ENCODE assay signal across 8 mouse cellular contexts in the genomic region with DNA sequence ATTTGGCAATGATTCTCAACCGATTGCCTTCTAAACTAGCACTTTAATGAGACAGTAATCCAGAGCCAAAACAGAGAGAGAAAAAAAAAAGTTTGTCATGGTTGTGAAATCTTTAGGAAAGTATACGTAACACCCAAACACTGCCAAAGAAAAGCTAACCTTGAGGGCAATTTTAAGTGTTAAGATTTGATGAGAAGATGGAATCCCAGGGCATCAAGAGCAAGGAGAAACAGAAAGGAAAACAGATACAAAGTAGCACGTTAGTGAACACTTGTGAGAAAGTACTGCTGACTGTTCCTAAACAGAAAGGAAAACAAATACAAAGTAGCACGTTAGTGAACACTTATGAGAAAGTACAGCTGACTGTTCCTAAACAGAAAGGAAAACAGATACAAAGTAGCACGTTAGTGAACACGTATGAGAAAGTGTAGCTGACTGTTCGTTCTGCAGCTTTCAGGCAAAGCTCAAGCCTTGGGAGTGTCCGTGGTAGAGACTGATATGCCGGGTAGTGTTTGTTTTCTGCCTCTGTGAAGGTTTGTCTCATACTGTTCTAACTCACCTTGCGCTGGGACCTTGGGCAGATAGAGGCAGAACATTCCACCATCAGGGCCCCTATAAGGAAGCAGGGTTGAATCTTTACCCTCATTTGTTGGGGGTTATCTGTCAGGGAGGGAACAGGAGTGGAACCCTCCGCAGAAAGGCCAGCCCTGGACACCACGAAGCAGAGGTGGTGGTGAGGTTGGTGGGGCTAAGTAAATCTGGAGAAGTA.
DNase-seq lines count a peak whose midpoint lies in the region; ATAC-seq and TF ChIP-seq lines count a peak whose summit lies in the region.

No protein-coding gene starts in this region.

- no peak for ATAC-seq in hindbrain, embryonic 12.5 days (ENCODE audit: low FRiP score)
- no peak for ATAC-seq in limb, embryonic 15.5 days (ENCODE audit: insufficient number of reproducible peaks, low FRiP score, low TSS enrichment, low read depth)
- peak; percentile 7; the same call in 1 of the 2 replicates for ATAC-seq in neutrophil, adult 5-6 weeks (ENCODE audit: extremely low read depth, insufficient number of reproducible peaks, low FRiP score, poor library complexity, severe bottlenecking)

- DNase-seq in ovary, adult 18-20 months (ENCODE audit: low spot score) = peak; percentile 3
- no peak for DNase-seq in ovary, postnatal 10 days (ENCODE audit: low spot score)
- DNase-seq in cerebellum, postnatal 4 days (ENCODE audit: low spot score in 2 of 2) = no peak
- DNase-seq in layer of hippocampus, adult 11-12 months (ENCODE audit: low spot score) = no peak

- TF ChIP-seq CTCF in cortical plate, adult 2 months (IDR thresholded peaks at IDR 0.05; ENCODE audit: extremely low read depth, insufficient read depth, low read length) = no peak

- no peaks in the 10 kb centered on the region for H3K27me3 ChIP-seq in hindbrain, embryonic 12.5 days
- H3K27me3 ChIP-seq in limb, embryonic 15.5 days = no peaks in the 10 kb centered on the region

- H3K4me2 ChIP-seq in hindbrain, embryonic 12.5 days (replicated peaks) = peak overlapping the region; percentile 6; the same call in 1 of the 2 replicates
- H3K4me2 ChIP-seq in limb, embryonic 15.5 days = peak overlapping the region; percentile 14

- peak overlapping the region; percentile 69; the same call in 1 of the 2 replicates for H3K4me3 ChIP-seq in cortical plate, adult 2 months (ENCODE audit: insufficient read depth, low read length)
- no peak overlapping the region for H3K4me3 ChIP-seq in hindbrain, embryonic 12.5 days
- H3K4me3 ChIP-seq in limb, embryonic 15.5 days = peak overlapping the region; percentile 71; the same call in 1 of the 2 replicates

- H3K36me3 ChIP-seq in hindbrain, embryonic 12.5 days = no peaks in the 10 kb centered on the region
- H3K36me3 ChIP-seq in limb, embryonic 15.5 days = no peaks in the 10 kb centered on the region

- no peak overlapping the region for H3K27ac ChIP-seq in cortical plate, adult 2 months (ENCODE audit: insufficient read depth, low read length)
- H3K27ac ChIP-seq in hindbrain, embryonic 12.5 days = no peak overlapping the region
- no peak overlapping the region for H3K27ac ChIP-seq in limb, embryonic 15.5 days

- no peak overlapping the region for H3K9ac ChIP-seq in hindbrain, embryonic 12.5 days
- H3K9ac ChIP-seq in limb, embryonic 15.5 days = no peak overlapping the region

- H3K9me3 ChIP-seq in hindbrain, embryonic 12.5 days (replicated peaks) = no peaks in the 10 kb centered on the region
- no peaks in the 10 kb centered on the region for H3K9me3 ChIP-seq in limb, embryonic 15.5 days

- TF ChIP-seq POLR2A in cortical plate, adult 2 months (IDR thresholded peaks at IDR 0.05; ENCODE audit: extremely low read depth, insufficient read depth, low read length) = no peak

- WGBS in hindbrain, embryonic 12.5 days = 70% methylated on average over 12 of the region's 12 CpGs
- WGBS in limb, embryonic 15.5 days = 51% methylated on average over 12 of the region's 12 CpGs

- H3K4me1 ChIP-seq in cortical plate, adult 2 months (ENCODE audit: control insufficient read depth, insufficient read depth, low read length) = no peaks in the 10 kb centered on the region
- H3K4me1 ChIP-seq in hindbrain, embryonic 12.5 days = peaks cover 2% of the 10 kb centered on the region; the same call in 1 of the 2 replicates
- peaks cover 3% of the 10 kb centered on the region; the same call in 1 of the 2 replicates for H3K4me1 ChIP-seq in limb, embryonic 15.5 days
